Mouse (Mus musculus) telencephalon, adult 2 months (tissue): ENCODE results near the gene Pfdn4.

ENCODE experiments used
- DNase-seq: peaks from one replicate; pipeline ENCODE4 v3.0.0-alpha.2; 2011; ENCODE audit warnings: low read depth, low spot score

Gene Pfdn4

GRCm38 (mm10) chr2:170548046-170548445, 51.8 kb downstream of the Pfdn4 start:
- DNase-seq = no peak

DNA sequence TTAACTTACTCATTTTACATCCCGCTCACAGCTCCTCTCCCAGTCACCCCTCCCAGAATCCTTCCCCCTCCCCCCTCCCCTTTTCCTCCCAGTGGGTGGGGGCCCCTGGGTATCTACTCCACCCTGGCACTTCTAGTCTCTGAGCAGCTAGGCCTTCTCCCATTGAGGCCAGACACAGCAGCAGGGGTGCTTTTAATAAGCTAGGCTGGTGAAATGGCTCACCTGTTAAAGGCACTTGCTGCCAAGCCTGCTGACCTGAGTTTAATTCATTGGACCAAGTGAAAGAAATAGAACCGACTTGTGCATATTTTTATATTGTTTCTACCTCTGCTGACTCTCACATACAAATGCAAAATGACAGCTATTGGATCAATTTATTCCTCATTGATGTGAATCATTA, 52.9 kb downstream of the Pfdn4 start:
- DNase-seq = no peak

- peak; percentile 85 for DNase-seq
Measured at GRCm38 (mm10) chr2:170550240-170550639, 54.0 kb downstream of the Pfdn4 start.

GRCm38 (mm10) chr2:170552088-170552487, 55.9 kb downstream of the Pfdn4 start:
- no peak for DNase-seq

DNA sequence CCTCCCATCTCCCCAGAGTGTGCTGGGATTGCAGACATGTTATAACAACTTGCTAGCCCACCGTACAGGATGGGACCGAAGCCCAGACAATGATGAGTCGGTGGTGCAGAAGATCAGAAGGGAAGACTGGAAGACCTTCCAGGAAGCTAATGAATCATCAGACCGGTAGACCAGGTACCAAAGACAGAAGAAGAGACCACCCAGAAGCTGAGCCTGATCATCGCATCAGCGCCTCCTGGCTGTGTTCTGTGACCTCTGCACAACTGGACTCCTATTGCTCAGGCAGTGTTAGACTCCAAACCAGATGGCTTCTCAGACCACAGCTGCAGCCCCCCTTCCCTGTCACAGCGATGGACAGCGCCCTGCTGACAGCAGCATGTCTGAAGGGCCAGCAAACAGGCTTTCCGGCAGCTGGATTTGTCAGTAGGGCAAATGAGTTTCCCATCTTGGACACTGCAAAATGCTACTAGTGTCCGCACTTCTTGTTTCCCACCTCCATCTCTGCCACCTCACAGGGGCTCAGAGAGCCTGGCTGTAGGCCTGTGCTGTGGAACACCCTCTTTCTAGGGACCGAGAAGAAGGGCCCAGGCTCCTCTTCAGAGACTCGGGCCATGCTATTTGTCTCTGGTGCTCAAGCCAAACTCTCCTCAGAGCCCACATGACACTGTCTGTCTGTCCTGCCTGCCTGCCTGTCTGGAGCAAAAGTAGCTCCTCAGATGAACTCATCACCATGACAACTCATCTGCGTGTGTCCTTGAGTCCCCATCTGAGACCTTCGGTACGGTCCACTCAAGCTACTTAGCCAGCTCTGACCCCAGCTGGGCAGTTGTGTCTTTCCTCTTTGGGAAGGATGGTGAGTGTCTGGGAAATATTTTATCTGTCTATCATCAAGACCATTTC, 68.0 kb downstream of the Pfdn4 start:
- no peak for DNase-seq

DNA sequence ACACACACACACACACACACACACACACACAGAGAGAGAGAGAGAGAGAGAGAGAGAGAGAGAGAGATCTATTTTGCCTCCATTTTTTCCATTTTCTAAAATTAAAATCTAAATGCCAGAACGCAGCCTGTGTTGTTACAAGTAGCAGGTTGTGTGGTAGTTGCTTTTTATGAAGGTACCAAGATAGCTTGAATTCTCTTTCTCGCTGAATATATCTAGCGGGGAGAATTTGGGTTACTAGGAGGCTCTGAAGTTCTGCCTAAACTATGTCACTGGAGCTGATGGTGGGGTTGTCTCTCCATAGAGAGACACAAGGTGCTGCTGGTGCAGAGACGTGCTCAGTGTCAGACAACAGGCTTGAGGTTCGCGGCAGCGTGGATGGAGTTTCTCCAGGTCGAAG, 68.8 kb downstream of the Pfdn4 start:
- DNase-seq = peak; percentile 34
